Mouse (Mus musculus): ENCODE measurements at regions not wholly inside any gene's neighbourhood (a gene's known extent, or its start where the extent isn't known, plus 50 kb on each side); places are given as distances from the start of the nearest gene placed in this dataset.

- Histone ChIP-seq H3K4me2 (no peak overlapping the region), H3K36me3 (no peaks in the 10 kb centered on the region), H3K4me1 (peaks cover 51% of the 10 kb centered on the region), H3K4me3 (no peak overlapping the region), H3K9me3 (no peaks in the 10 kb centered on the region), H3K9ac (no peak overlapping the region), H3K27me3 (no peaks in the 10 kb centered on the region), H3K27ac (peak overlapping the region; percentile 76)
- no peak for ATAC-seq (ENCODE audit: insufficient number of reproducible peaks, insufficient read depth, low FRiP score, low TSS enrichment, low read depth)
- WGBS, result 17% methylated on average over 1 of the region's 1 CpGs
These were observed 438.4 kb upstream of the Ubash3b start for GRCm38 (mm10) chr9:41599874-41600273.

GRCm38 (mm10) chr9:41595749-41596148 lies 434.3 kb upstream of the Ubash3b start:
- peaks cover 25% of the 10 kb centered on the region for H3K36me3 ChIP-seq
- H3K27me3 ChIP-seq, result no peaks in the 10 kb centered on the region
- 0 out of 2 replicates have a peak overlapping the region, but pooled peaks have one; percentile 5 for H3K4me2 ChIP-seq
- no peaks in the 10 kb centered on the region for H3K9me3 ChIP-seq
- H3K27ac ChIP-seq, result peak overlapping the region; percentile 83
- H3K4me3 ChIP-seq, result no peak overlapping the region
- ATAC-seq (ENCODE audit: insufficient number of reproducible peaks, insufficient read depth, low FRiP score, low TSS enrichment, low read depth), result peak; percentile 52; the same call in 1 of the 2 replicates
- H3K4me1 ChIP-seq, result peaks cover 65% of the 10 kb centered on the region
- 19% methylated on average over 5 of the region's 5 CpGs for WGBS
- H3K9ac ChIP-seq, result no peak overlapping the region

DNA sequence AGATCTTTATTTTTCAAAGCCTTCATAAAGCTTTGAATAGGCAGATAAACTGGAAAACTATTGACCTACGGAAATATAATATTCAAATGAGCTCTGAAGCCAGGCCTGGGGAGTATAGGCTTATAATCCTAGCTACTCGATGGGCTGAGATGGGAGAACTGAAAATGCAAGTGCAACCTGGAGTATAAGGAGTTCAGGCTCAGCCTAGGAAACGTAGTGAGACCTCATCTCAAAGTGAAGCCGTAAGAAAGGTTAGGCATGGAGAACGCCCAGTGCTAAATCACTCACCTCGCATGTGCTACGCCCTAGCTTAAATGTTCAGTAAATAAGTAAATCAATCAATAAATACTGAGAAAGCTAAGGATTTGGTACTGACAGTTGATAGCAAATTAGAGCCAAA lies 432.5 kb upstream of the Ubash3b start:
- peak overlapping the region; percentile 52; the same call in 1 of the 2 replicates for H3K27ac ChIP-seq

DNA sequence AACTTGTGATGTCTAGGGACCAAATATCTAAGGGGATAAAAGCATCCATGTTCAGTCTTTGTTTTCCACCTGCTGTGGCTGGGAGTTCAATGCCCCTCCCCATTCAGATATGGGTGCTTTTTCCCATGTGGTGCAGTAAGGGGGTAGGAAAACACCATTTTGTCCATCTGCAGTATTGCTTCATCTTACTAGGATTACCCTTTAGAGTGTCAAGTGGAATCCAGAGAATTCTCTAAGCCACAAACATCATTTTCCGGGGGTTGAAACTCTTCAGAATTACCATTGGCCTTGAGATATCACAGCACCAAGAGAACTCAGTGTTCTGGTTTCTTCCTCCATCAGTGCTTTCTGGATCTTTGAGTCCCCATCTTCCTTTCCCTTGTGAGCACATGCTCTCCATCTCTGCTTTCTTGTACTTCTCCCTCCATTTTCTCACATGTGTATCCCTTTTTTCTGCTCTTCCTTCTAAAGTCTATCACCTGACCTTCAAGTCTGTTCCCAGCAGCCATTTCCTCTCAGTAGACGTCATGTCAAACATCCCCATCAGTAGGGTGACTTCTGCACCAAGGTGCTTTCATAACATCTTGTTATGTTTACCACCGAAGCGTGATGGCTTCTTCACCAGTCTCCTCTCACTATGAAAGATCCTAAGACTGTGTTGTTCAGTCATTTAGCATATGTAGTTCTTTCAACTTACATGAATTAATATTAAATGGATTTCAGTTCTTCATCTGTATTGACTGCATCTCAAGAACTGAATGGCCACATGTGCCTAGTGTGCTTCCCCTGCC lies 431.6 kb upstream of the Ubash3b start:
- H3K9me3 ChIP-seq, result no peaks in the 10 kb centered on the region
- H3K27me3 ChIP-seq, result no peaks in the 10 kb centered on the region
- H3K4me3 ChIP-seq, result no peak overlapping the region
- peaks cover 51% of the 10 kb centered on the region for H3K36me3 ChIP-seq
- no peak for ATAC-seq (ENCODE audit: insufficient number of reproducible peaks, insufficient read depth, low FRiP score, low TSS enrichment, low read depth)
- H3K9ac ChIP-seq, result no peak overlapping the region
- whole genome bisulfite sequencing, result 77% methylated on average over 4 of the region's 4 CpGs
- H3K4me2 ChIP-seq, result no peak overlapping the region
- peaks cover 66% of the 10 kb centered on the region for H3K4me1 ChIP-seq
- peak overlapping the region; percentile 52 for H3K27ac ChIP-seq

More for the DNA sequence above, 432.5 kb upstream of the Ubash3b start:
- H3K4me3 ChIP-seq, result no peak overlapping the region
- 75% methylated on average over 7 of the region's 7 CpGs for WGBS
- no peaks in the 10 kb centered on the region for H3K27me3 ChIP-seq
- peaks cover 66% of the 10 kb centered on the region for H3K4me1 ChIP-seq
- H3K9ac ChIP-seq, result no peak overlapping the region
- no peak for ATAC-seq (ENCODE audit: insufficient number of reproducible peaks, insufficient read depth, low FRiP score, low TSS enrichment, low read depth)
- no peak overlapping the region for H3K4me2 ChIP-seq
- no peaks in the 10 kb centered on the region for H3K9me3 ChIP-seq
- peaks cover 43% of the 10 kb centered on the region for H3K36me3 ChIP-seq

DNA sequence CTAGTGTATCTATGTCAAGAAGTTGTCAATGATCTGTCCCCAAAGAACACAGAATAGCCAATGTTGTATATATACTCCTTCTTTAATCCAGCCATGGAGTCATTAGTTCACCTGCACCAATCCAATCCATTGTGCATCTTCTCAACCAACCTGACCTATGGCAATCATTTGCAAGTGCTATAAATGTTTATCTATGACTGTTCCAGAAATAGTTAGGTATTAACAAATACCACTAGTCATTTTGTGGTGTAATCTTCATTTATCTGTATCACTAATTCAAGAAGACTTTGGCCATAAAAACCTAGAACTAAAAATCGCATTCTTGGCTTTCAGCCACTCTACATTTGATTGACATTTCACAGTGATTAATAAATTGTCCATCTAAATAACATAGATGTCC lies 430.6 kb upstream of the Ubash3b start:
- peaks cover 58% of the 10 kb centered on the region for H3K36me3 ChIP-seq
- no peak overlapping the region; the same call in 1 of the 2 replicates for H3K27ac ChIP-seq
- peaks cover 67% of the 10 kb centered on the region for H3K4me1 ChIP-seq
- no peak for ATAC-seq (ENCODE audit: insufficient number of reproducible peaks, insufficient read depth, low FRiP score, low TSS enrichment, low read depth)
- H3K4me2 ChIP-seq, result no peak overlapping the region
- H3K9me3 ChIP-seq, result no peaks in the 10 kb centered on the region
- no peak overlapping the region for H3K4me3 ChIP-seq
- no peak overlapping the region for H3K9ac ChIP-seq
- 90% methylated on average over 1 of the region's 1 CpGs for WGBS
- H3K27me3 ChIP-seq, result no peaks in the 10 kb centered on the region

DNA sequence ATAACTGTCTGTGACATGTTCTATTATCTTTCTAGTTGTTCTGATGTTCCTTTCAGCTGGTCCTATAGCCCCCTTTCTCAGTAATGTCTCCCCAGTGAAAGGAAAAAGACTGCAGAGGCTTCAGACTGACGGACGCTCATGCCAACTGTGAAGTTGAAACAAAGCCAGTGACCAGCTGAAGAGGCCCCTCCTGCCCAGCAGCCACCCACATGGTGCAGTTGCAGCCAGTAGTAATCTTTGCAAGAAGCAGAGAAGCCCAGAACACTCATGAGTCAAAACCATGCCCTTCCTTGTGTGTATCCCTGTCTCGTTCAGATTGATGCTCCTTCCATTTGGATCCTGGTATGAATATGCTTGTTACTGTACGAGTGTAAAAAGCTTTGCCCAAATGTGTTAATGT lies 428.7 kb upstream of the Ubash3b start:
- Histone ChIP-seq H3K4me2 (peak overlapping the region; percentile 75; the same call in 1 of the 2 replicates), H3K27ac (peak overlapping the region; percentile 71), H3K27me3 (no peaks in the 10 kb centered on the region), H3K9me3 (no peaks in the 10 kb centered on the region), H3K4me1 (peaks cover 60% of the 10 kb centered on the region), H3K4me3 (no peak overlapping the region), H3K9ac (peak overlapping the region; percentile 44; the same call in 1 of the 2 replicates), H3K36me3 (peaks cover 64% of the 10 kb centered on the region)
- 70% methylated on average over 4 of the region's 4 CpGs for WGBS
- no peak for ATAC-seq (ENCODE audit: insufficient number of reproducible peaks, insufficient read depth, low FRiP score, low TSS enrichment, low read depth)

GRCm38 (mm10) chr9:41588466-41589425 lies 427.2 kb upstream of the Ubash3b start:
- Histone ChIP-seq H3K4me2 (peak overlapping the region; percentile 75), H3K27ac (peak overlapping the region; percentile 71), H3K4me1 (peaks cover 54% of the 10 kb centered on the region), H3K9ac (peak overlapping the region; percentile 60), H3K9me3 (no peaks in the 10 kb centered on the region), H3K36me3 (peaks cover 64% of the 10 kb centered on the region), H3K27me3 (no peaks in the 10 kb centered on the region), H3K4me3 (peak overlapping the region; percentile 19)
- ATAC-seq (ENCODE audit: insufficient number of reproducible peaks, insufficient read depth, low FRiP score, low TSS enrichment, low read depth), result no peak
- 61% methylated on average over 9 of the region's 9 CpGs for WGBS

GRCm38 (mm10) chr9:41587762-41588161 lies 426.3 kb upstream of the Ubash3b start:
- Histone ChIP-seq H3K27ac (peak overlapping the region; percentile 97), H3K36me3 (peaks cover 59% of the 10 kb centered on the region), H3K27me3 (no peaks in the 10 kb centered on the region), H3K4me3 (peak overlapping the region; percentile 45), H3K9me3 (no peaks in the 10 kb centered on the region), H3K4me1 (peaks cover 48% of the 10 kb centered on the region), H3K9ac (peak overlapping the region; percentile 94), H3K4me2 (peak overlapping the region; percentile 75)
- ATAC-seq (ENCODE audit: insufficient number of reproducible peaks, insufficient read depth, low FRiP score, low TSS enrichment, low read depth), result no peak
- 28% methylated on average over 4 of the region's 4 CpGs for WGBS

GRCm38 (mm10) chr9:41586966-41587570 lies 425.6 kb upstream of the Ubash3b start:
- Histone ChIP-seq H3K36me3 (peaks cover 52% of the 10 kb centered on the region), H3K4me2 (peak overlapping the region; percentile 75), H3K27ac (peak overlapping the region; percentile 97), H3K9me3 (no peaks in the 10 kb centered on the region), H3K4me1 (peaks cover 47% of the 10 kb centered on the region), H3K9ac (peak overlapping the region; percentile 94), H3K27me3 (no peaks in the 10 kb centered on the region), H3K4me3 (peak overlapping the region; percentile 45)
- ATAC-seq (ENCODE audit: insufficient number of reproducible peaks, insufficient read depth, low FRiP score, low TSS enrichment, low read depth), result no peak
- 39% methylated on average over 4 of the region's 4 CpGs for WGBS

DNA sequence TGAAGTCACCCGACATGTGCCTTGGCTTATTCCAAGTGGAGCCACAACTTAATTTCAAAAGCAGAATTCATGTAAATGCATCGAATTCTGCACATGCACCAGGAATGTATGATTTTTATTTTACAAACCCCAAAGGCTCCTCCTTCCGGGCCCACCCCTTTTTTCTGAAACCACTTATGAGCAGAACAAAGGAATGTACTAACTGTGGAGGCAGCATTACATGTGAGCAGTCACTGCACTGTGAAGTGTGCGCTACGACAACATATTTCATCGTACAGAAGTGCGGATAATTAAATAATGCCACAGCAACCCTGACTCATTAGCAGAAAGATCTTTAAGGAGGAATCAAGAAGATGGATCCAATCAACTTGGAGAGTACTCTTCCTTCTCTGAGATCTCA lies 424.8 kb upstream of the Ubash3b start:
- peak overlapping the region; percentile 75 for H3K4me2 ChIP-seq
- H3K9me3 ChIP-seq, result no peaks in the 10 kb centered on the region
- 13% methylated on average over 7 of the region's 7 CpGs for WGBS
- peaks cover 44% of the 10 kb centered on the region for H3K36me3 ChIP-seq
- ATAC-seq (ENCODE audit: insufficient number of reproducible peaks, insufficient read depth, low FRiP score, low TSS enrichment, low read depth), result peak; percentile 75; the same call in 1 of the 2 replicates
- H3K27me3 ChIP-seq, result no peaks in the 10 kb centered on the region
- peaks cover 47% of the 10 kb centered on the region for H3K4me1 ChIP-seq
- peak overlapping the region; percentile 45 for H3K4me3 ChIP-seq
- peak overlapping the region; percentile 97 for H3K27ac ChIP-seq
- peak overlapping the region; percentile 94 for H3K9ac ChIP-seq

GRCm38 (mm10) chr9:41585771-41586170 lies 424.3 kb upstream of the Ubash3b start:
- Histone ChIP-seq H3K27me3 (no peaks in the 10 kb centered on the region), H3K4me1 (peaks cover 42% of the 10 kb centered on the region), H3K4me2 (peak overlapping the region; percentile 75), H3K4me3 (peak overlapping the region; percentile 45), H3K9me3 (no peaks in the 10 kb centered on the region), H3K27ac (peak overlapping the region; percentile 97), H3K9ac (peak overlapping the region; percentile 94), H3K36me3 (peaks cover 39% of the 10 kb centered on the region)
- ATAC-seq (ENCODE audit: insufficient number of reproducible peaks, insufficient read depth, low FRiP score, low TSS enrichment, low read depth), result no peak
- WGBS, result 9% methylated on average over 5 of the region's 5 CpGs

All from embryonic facial prominence, embryonic 13.5 days (tissue).